Mouse (Mus musculus) layer of hippocampus, postnatal 10 days (tissue): ENCODE measurements around the gene Otogl. TPM values are rescaled to one million over a fixed set of nuclear protein-coding genes. Genes with fewer than 3 reads are reported as not detected.
"Not testable (repeated sequence)": the region's sequence is repeated elsewhere in the genome, so short reads cannot be mapped to it uniquely, and the experiment has no call there.

ENCODE experiments used
- DNase-seq, 2 experiments: peaks; one replicate each; pipeline ENCODE4 v3.0.0; 2021; ENCODE audit warnings: low spot score in 2 of 2
- total RNA-seq, 2 experiments: library from RNA; stranded (reverse); gene quantifications; 2 replicates each; pipeline ENCODE4 v1.2.3; 2021

The Otogl gene
- total RNA-seq, 2 experiments from 2014 or later = 1.1 to 1.5 TPM

GRCm38 (mm10) chr10:107813814-107814483 is 98.0 kb downstream of the Otogl start:
- peak; percentile 9 to 13 for DNase-seq

DNA sequence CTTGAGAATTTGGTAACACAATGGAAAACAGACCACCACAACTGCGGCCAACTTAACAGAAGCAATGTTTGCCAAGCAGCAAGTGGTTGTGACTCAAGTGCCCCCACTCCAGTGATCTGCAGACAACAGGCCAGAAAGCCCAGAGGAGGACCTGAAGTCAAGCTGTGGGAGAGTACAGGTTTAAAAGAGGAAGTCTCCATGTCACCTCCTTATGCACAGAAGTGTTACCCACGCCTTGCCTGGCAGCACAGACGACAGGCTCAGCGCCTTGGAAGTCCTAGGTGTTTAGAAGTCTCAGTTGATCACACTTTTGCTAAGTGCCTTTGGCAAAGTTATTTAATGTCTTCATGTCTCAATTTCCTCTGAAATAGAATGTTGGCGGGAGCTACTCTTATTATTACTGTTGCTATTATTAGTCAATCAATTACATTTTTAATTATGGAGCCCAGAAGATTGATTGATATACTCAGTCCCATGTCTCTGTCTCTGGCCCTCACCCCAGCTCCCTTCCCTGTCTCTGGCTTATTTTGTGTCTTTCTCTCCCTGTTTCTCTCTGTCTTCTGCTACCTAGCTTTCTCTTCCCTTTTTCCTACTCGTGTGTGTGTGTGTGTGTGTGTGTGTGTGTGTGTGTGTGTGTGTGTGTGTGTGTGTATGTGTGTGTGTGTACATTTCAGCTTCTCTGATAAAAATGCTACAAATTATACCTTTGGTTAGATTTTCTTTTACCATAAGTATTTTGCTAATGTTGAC is 101.1 kb downstream of the Otogl start:
- DNase-seq = no peak

- DNase-seq = no peak
Observed at GRCm38 (mm10) chr10:107805203-107805602, 106.7 kb downstream of the Otogl start.

DNA sequence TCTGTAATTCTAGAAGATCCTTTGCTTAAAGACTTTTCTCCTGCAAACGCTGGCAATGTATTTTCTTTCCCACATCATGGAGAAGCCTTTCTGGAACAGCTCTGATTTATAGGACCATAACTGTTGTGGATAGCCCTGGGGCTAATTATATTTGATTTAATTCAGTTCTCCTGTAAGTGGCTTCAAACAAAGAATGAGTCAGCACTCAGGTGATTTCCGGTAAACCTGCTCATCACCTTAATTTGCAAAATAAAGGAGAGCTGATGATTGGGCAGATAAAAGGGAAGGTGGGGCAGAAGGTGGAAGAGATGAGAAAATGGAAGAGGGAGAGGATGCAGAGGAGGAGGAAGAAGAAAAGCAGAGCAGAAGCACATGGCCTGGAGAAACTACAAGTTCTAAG is 107.6 kb downstream of the Otogl start:
- not testable (repeated sequence) for DNase-seq

GRCm38 (mm10) chr10:107799671-107800353 is 112.1 kb downstream of the Otogl start:
- DNase-seq = peak; percentile 50 to 71

DNA sequence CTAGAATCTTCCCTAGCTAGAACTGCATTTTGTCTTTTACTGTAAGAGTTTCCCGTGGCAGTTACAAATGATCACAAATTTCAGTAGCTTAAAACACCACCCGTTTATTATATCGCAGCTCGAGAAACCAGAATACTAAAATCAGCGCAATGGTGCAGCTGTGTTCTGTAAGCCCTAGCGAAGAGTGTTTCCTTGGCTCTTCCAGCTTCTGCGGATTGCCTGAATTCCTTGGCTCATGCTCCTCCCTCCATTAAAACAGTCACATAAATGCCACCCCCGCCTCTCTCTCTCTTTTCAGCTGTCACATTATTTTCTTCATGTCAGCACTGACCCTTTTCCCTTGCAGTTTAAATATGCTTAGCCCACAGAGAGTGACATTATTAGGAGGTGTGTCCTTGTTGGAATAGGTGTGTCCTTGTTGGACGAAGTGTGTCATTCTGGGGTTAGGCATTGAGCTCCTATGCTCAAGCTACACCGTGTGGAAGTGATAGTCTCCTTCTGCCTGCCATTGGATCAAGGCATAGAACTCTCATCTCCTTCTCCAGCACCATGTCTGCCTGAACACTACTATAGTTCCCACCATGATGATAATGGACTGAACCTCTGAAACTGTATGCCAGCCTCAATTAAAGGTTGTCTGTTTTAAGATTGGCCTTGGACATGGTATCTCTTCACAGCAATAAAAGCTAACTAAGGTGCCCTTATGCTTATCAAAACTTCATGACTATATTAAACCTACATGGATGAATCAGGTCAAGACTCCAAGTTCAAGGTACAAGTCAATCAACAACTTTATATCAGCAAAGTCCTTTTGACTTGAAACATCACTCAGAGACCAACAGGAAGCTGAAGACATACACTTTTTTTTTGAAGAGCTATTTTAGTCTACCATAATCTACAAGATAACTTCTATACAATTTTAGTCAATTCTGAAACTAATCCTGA is 116.8 kb downstream of the Otogl start:
- no peak for DNase-seq

DNA sequence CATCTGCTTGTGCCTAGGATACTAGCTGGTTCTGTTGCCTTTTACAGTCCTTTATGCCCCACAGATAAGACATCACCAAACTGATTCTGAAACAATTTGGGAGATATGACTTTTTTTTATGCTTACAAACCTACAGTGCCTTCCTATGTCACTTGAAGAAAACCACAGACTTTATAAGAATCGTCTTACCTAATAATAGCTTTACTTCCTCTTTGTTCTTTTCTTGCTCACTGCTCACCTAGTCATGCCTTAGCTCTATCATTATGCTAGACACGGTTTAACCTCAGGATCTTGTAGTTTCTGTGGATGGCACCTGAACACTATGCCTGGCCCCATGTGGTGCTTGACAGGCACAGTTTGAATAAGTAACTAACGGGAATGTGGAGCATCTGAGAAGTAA is 119.4 kb downstream of the Otogl start:
- no peak for DNase-seq

DNA sequence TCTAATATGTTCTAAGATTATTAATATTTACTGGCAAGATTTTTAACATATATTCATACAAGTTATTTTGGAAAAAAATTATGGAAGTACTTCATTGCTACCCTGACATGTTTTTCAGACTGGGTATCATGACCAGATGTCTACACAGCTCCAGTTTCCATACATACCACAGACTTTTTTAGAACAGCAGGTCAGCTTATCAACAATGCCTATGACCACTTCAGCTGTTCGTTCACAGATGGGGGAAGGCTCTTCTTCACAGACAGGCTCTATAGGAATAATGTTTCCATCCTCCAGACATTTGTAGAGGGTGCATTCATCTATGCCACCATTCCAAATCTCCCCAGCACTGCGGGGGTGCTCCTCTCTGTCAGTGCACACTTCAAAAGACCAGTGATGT is 132.4 kb downstream of the Otogl start:
- no peak for DNase-seq

- DNase-seq = no peak
Observed at GRCm38 (mm10) chr10:107759624-107760023, 152.3 kb downstream of the Otogl start.

- DNase-seq = no peak
Observed at GRCm38 (mm10) chr10:107753471-107753870, 158.5 kb downstream of the Otogl start.

DNA sequence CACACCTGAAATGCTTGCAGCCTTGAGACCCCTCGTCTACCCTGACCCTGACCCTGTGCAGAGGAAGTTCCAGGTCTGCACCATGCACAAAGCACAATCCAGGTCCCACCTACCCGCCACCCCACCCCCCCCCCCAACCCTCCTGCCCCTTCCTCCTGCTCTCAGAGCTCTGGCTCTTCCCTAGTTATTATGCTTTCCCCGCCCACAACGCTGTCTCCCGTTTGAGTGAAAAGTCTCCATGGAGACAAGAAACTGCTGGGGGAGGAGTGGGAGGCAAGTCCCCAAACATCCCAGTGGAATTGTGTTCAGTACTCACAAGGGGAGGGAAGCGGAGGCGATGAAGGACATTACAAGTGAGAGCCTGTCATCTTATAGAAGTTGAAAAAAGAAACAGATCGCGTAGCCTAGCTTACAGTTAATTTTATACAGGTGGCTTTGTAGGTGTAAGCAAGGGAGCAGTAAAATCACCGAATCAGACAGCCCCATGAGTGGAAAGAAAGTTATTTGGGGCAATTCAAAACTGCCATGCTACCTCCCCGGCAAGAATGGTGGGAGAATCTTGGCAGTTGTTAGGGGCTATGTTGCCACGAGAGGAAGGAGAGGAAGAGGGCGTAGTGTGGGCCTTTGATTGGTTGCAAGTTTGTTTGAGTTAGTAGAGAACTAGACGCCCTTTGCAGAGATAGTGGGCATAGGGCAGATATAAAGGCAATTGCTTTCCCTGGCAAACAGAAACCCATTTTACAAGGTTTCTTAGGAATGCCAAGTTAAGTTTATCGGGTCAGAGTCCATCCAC is 159.4 kb downstream of the Otogl start:
- peak; percentile 15 to 34 for DNase-seq

- DNase-seq = no peak
Observed at GRCm38 (mm10) chr10:107751944-107752343, 160.0 kb downstream of the Otogl start.

- peak; percentile 21 to 37 for DNase-seq
Observed at GRCm38 (mm10) chr10:107747566-107747965, 164.4 kb downstream of the Otogl start.

- DNase-seq = no peak
Observed at GRCm38 (mm10) chr10:107746717-107747116, 165.2 kb downstream of the Otogl start.

GRCm38 (mm10) chr10:107739815-107740214 is 172.1 kb downstream of the Otogl start:
- DNase-seq = no peak

GRCm38 (mm10) chr10:107737743-107738142 is 174.2 kb downstream of the Otogl start:
- no peak for DNase-seq

DNA sequence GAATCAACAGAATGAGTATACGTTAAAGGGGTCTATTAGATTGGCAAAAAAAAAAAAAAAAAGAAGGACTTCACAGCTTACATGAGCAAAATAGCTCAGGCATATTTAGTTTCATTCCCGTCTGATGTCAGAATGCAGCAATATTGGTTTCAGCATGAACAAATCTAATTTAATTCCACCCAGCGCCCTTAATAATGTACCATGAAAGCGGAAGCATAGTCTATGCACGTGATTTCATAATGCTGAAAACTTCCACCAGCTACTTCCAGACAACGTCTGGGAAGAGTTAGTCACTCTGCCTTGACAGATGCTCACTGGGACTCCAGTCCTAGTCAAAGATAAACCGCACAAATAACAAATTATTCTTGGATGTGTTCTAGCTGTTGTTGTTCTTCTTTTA is 176.5 kb downstream of the Otogl start:
- DNase-seq = no peak

GRCm38 (mm10) chr10:107734327-107734726 is 177.6 kb downstream of the Otogl start:
- DNase-seq = no peak

DNA sequence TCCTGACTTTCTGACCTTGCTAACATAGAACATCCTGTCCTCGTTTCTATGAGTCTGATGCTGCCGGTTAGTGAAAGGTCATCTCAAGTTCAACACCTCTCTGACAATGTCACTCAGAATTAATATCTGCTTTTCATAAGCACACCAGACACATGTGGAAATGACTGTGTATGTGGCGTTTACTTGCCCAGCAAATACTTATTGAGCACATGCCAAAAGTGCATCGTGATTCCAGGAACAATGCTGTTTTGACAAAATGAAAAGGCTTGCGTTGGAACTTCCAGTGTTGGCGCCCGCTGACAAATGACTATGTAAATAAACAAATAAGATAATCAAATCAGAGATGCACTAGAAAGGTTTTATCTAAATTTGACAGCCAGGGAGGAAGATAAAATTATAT is 186.3 kb downstream of the Otogl start:
- DNase-seq = no peak

DNA sequence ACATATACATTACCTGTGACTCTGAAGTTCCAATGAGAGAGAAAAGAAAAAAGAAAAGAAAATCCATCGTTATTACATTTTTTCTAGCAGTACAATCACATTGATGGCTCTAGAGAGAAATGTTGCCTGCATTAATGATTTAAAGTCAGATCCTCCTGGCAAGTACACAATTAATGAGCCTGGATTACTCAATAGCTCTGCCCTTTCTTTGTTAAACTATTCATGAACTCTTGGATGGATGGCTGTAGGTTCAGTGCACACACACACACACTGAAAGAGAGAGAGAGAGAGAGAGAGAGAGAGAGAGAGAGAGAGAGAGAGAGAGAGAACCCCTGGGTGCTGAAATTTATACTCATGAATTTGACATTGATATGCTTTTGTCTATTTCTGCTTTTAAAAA is 192.1 kb downstream of the Otogl start, which contains the start of gene Ptprq:
Gene Ptprq (minus strand): TSS at position 246 of the 400 bp plus-strand sequence.
- DNase-seq = no peak
